Mouse (Mus musculus) heart, postnatal 0 days (tissue): ENCODE results near the gene Ucma. TPM values are rescaled to one million over a fixed set of nuclear protein-coding genes. Genes with fewer than 3 reads are reported as not detected.

Experiments used
- ATAC-seq: fragments of 200-750 bp; cut with Nextera tagmentation; 2 replicates; pipeline ENCODE4 v1.8.0; 2017; ENCODE audit warnings: low read depth, moderate number of reproducible peaks, moderate library complexity; ENCODE audit not compliant: insufficient read depth
- DNase-seq: peaks from one replicate; pipeline ENCODE4 v3.0.0-alpha.2; 2016; ENCODE audit warnings: low spot score
- H3K27ac ChIP-seq: fragments of 300-500 bp; sonication (generic); 2 replicates; pipeline ENCODE4 v1.5.1; 2014; ENCODE audit warnings: low read depth, mild to moderate bottlenecking
- H3K27me3 ChIP-seq: fragments of 300-500 bp; sonication (generic); 2 replicates; pipeline ENCODE4 v1.6.1; 2014; ENCODE audit warnings: low read length, mixed read lengths; ENCODE audit not compliant: control insufficient read depth, insufficient read depth
- H3K36me3 ChIP-seq: fragments of 300-500 bp; sonication (generic); replicated peaks from 2 replicates; pipeline ENCODE4 v1.6.1; 2014; ENCODE audit warnings: low read length, mixed read lengths; ENCODE audit not compliant: control insufficient read depth, insufficient read depth
- H3K4me1 ChIP-seq: fragments of 300-500 bp; sonication (generic); 2 replicates; pipeline ENCODE4 v1.6.1; 2014; ENCODE audit warnings: antibody characterized with exemption; ENCODE audit not compliant: control insufficient read depth, insufficient read depth
- H3K4me2 ChIP-seq: fragments of 300-500 bp; sonication (generic); 2 replicates; pipeline ENCODE4 v1.6.1; 2014; ENCODE audit warnings: low read depth, mild to moderate bottlenecking, low read length, moderate library complexity
- H3K4me3 ChIP-seq: fragments of 300-500 bp; sonication (generic); 2 replicates; pipeline ENCODE4 v1.5.1; 2014; ENCODE audit warnings: low read depth, low read length
- H3K9ac ChIP-seq: fragments of 300-500 bp; sonication (generic); replicated peaks from 2 replicates; pipeline ENCODE4 v1.6.1; 2014; ENCODE audit warnings: low read depth, low read length, mixed read lengths
- H3K9me3 ChIP-seq: fragments of 300-500 bp; sonication (generic); replicated peaks from 2 replicates; pipeline ENCODE4 v1.6.1; 2016; ENCODE audit warnings: low read length; ENCODE audit not compliant: control insufficient read depth
- CTCF ChIP-seq: IDR thresholded peaks from 2 replicates; pipeline ENCODE4 v1.5.1; 2016; ENCODE audit warnings: antibody characterized with exemption, control low read depth, low read depth
- EP300 ChIP-seq: IDR thresholded peaks from 2 replicates; pipeline ENCODE4 v1.6.1; 2016; ENCODE audit warnings: antibody characterized with exemption, low read depth
- WGBS: fragments of 180-500 bp; shearing (Covaris S2); extraction: QIAGEN DNeasy Blood & Tissue Kit; methylation state at CpG from one replicate; pipeline ENCODE4 v1.1.7; 2014; 5-methylcytosine and 5-hydroxymethylcytosine counted together
- polyA plus RNA-seq: library from polyadenylated mRNA; unstranded; fragments of >200 nt; fragmentation: Nextera tagmentation; extraction: Ambion mirVana; gene quantifications from 2 replicates; pipeline ENCODE4 v1.2.1, GENCODE M21; 2015
- total RNA-seq: library from RNA; depleted of rRNA; stranded (reverse); fragments of >200 nt; gene quantifications from 2 replicates; pipeline ENCODE4 v1.2.3, GENCODE M21; 2014; ENCODE audit warnings: low replicate concordance

Gene Ucma
- total and polyA plus RNA-seq, 2 experiments from 2014 or later: not detected

- H3K4me3 ChIP-seq: no peak overlapping the region
- H3K4me2 ChIP-seq: no peak overlapping the region
- ATAC-seq (no peak), DNase-seq (no peak)
- no peaks in the 10 kb centered on the region for H3K9me3 ChIP-seq
- H3K9ac ChIP-seq: no peak overlapping the region
- H3K27me3 ChIP-seq: no peaks in the 10 kb centered on the region
- no peak overlapping the region for H3K27ac ChIP-seq
- TF ChIP-seq EP300 (no peak), CTCF (no peak)
- H3K36me3 ChIP-seq: no peaks in the 10 kb centered on the region
- WGBS: 42% methylated on average over 5 of the region's 5 CpGs
- no peaks in the 10 kb centered on the region for H3K4me1 ChIP-seq
Observed at GRCm38 (mm10) chr2:4983987-4984386, 8.1 kb downstream of the Ucma start.

GRCm38 (mm10) chr2:4985000-4985399 lies 9.1 kb downstream of the Ucma start:
- H3K9me3 ChIP-seq: no peaks in the 10 kb centered on the region
- 59% methylated on average over 6 of the region's 6 CpGs for WGBS
- no peak overlapping the region for H3K9ac ChIP-seq
- no peaks in the 10 kb centered on the region for H3K36me3 ChIP-seq
- no peak overlapping the region for H3K4me2 ChIP-seq
- no peak for ATAC-seq
- no peaks in the 10 kb centered on the region for H3K4me1 ChIP-seq
- no peak for DNase-seq
- H3K27me3 ChIP-seq: no peaks in the 10 kb centered on the region
- H3K27ac ChIP-seq: no peak overlapping the region
- no peak overlapping the region for H3K4me3 ChIP-seq
- TF ChIP-seq EP300 (no peak), CTCF (no peak)

DNA sequence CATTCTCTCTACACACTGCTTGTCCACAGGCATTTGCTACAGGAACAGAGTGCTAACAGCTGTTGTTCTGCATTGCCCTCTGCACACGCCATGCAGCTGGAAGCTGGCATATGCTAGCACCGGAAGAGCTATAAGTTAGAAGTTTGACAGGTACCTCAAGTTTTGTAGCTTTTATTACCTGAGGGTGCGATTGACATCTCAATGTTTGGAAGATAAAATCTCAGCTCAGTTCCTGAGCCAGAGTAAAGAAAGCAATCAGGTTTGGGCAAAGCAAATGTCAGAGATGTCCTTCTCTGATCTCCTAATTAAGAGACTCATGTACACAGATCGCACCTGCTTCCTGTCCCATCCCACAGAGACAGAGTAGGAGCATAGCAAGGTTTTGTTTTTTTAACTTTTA lies 10.9 kb downstream of the Ucma start:
- H3K4me3 ChIP-seq: no peak overlapping the region
- H3K27ac ChIP-seq: no peak overlapping the region
- no peaks in the 10 kb centered on the region for H3K9me3 ChIP-seq
- ATAC-seq (no peak), DNase-seq (no peak)
- whole genome bisulfite sequencing: 81% methylated on average over 4 of the region's 4 CpGs
- no peaks in the 10 kb centered on the region for H3K4me1 ChIP-seq
- H3K27me3 ChIP-seq: no peaks in the 10 kb centered on the region
- TF ChIP-seq EP300: no peak
- TF ChIP-seq CTCF: no peak
- 0 out of 2 replicates have a peak, but pooled peaks cover 4% of the 10 kb centered on the region for H3K36me3 ChIP-seq
- H3K9ac ChIP-seq: no peak overlapping the region
- no peak overlapping the region for H3K4me2 ChIP-seq

- Histone ChIP-seq H3K27ac (no peak overlapping the region), H3K4me2 (no peak overlapping the region), H3K27me3 (no peaks in the 10 kb centered on the region), H3K4me3 (no peak overlapping the region), H3K4me1 (no peaks in the 10 kb centered on the region), H3K9me3 (no peaks in the 10 kb centered on the region), H3K9ac (no peak overlapping the region), H3K36me3 (peaks cover 8% of the 10 kb centered on the region; the same call in 1 of the 2 replicates)
- 74% methylated on average over 8 of the region's 8 CpGs for WGBS
- DNase-seq (no peak), ATAC-seq (no peak)
- TF ChIP-seq EP300: no peak
- TF ChIP-seq CTCF: no peak
Observed at GRCm38 (mm10) chr2:4987388-4988180, 11.7 kb downstream of the Ucma start.

GRCm38 (mm10) chr2:4988826-4989424 lies 13.0 kb downstream of the Ucma start:
- Histone ChIP-seq H3K9me3 (no peaks in the 10 kb centered on the region), H3K4me1 (no peaks in the 10 kb centered on the region), H3K4me2 (no peak overlapping the region), H3K27ac (no peak overlapping the region), H3K27me3 (no peaks in the 10 kb centered on the region), H3K36me3 (peaks cover 13% of the 10 kb centered on the region; the same call in 1 of the 2 replicates), H3K9ac (no peak overlapping the region), H3K4me3 (no peak overlapping the region)
- ATAC-seq (no peak), DNase-seq (no peak)
- 80% methylated on average over 11 of the region's 11 CpGs for WGBS
- no peak for TF ChIP-seq EP300
- TF ChIP-seq CTCF: no peak
